Mouse (Mus musculus): ENCODE results near the gene Tmem53.

GRCm38 (mm10) chr4:117217029-117217428, 34.7 kb upstream of the Tmem53 start:
- no peak for TF ChIP-seq CTCF (IDR thresholded peaks at IDR 0.05; ENCODE audit: low read depth)
- no peak for TF ChIP-seq EP300 (IDR thresholded peaks at IDR 0.05; ENCODE audit: low read depth)
